Mouse (Mus musculus): Measurements from ENCODE around the gene Jmjd8.

- TF ChIP-seq POLR2A (IDR thresholded peaks at IDR 0.05; ENCODE audit: insufficient read depth, low read depth, low read length) (no peak), CTCF (IDR thresholded peaks at IDR 0.05; ENCODE audit: insufficient read depth, low read depth, low read length) (no peak)
Measured at GRCm38 (mm10) chr17:25794998-25795397, 33.7 kb upstream of the Jmjd8 start.

Data from olfactory bulb, adult 2 months (tissue).